Mouse (Mus musculus) hindbrain, embryonic 10.5 days (tissue): ENCODE measurements around the gene Slamf7. TPM values are rescaled to one million over a fixed set of nuclear protein-coding genes. Genes with fewer than 3 reads are reported as not detected.

ENCODE experiments used
- polyA plus RNA-seq: library from polyadenylated mRNA; unstranded; fragments of >200 nt; fragmentation: Nextera tagmentation; extraction: Ambion mirVana; gene quantifications from 2 replicates; pipeline ENCODE4 v1.2.1, GENCODE M21; 2016

Slamf7 gene
- polyA plus RNA-seq, 1 experiment from 2014 or later: not detected

Other genes with a start within 250 kb of the Slamf7 start
- 143 and 159 TPM in 2 replicates for gene Usf1, start 241.7 kb downstream of the Slamf7 start, polyA plus RNA-seq
- gene Tstd1, start 234.2 kb downstream of the Slamf7 start, polyA plus RNA-seq: 9.7 and 10.1 TPM in 2 replicates
- gene F11r, start 215.5 kb downstream of the Slamf7 start, polyA plus RNA-seq: 22.2 and 28.7 TPM in 2 replicates
- gene Alyref2, start 149.6 kb downstream of the Slamf7 start, polyA plus RNA-seq: 11.2 and 13.3 TPM in 2 replicates
- not detected in 2 replicates for gene Itln1, start 117.7 kb downstream of the Slamf7 start, polyA plus RNA-seq
- gene Cd244a, start 93.8 kb downstream of the Slamf7 start, polyA plus RNA-seq: 0.09 TPM in 1 of 2 replicates, not detected in the other
- gene Ly9, start 45.6 kb downstream of the Slamf7 start, polyA plus RNA-seq: 0.09 TPM in 1 of 2 replicates, not detected in the other
- gene Cd48, start 29.0 kb upstream of the Slamf7 start, polyA plus RNA-seq: 0.30 and 0.46 TPM in 2 replicates
- 0.14 and 0.29 TPM in 2 replicates for gene Slamf1, start 114.1 kb upstream of the Slamf7 start, polyA plus RNA-seq
- 0.50 and 0.56 TPM in 2 replicates for gene Cd84, start 186.7 kb upstream of the Slamf7 start, polyA plus RNA-seq
- gene Gm10521, start 242.6 kb upstream of the Slamf7 start, polyA plus RNA-seq: not detected in 2 replicates